16 mouse cellular contexts compared by ENCODE assay signal in genomic region chr10:122860076-122860475, GRCm38 (mm10).
DNase-seq lines count a peak whose midpoint lies in the region; ATAC-seq and TF ChIP-seq lines count a peak whose summit lies in the region.
"Had no signal": no experiment of that assay in that cellular context is flagged by ENCODE, and none has a peak within 500 bp of the region (broad histone marks: within the 10 kb centered on the region; RNA-seq: fewer than 3 reads in every experiment).

No protein-coding gene starts in this region.

- H3K4me3 ChIP-seq in forebrain, postnatal 0 days (ENCODE audit: low read depth, low read length): no peak overlapping the region
- no peak overlapping the region for H3K4me3 ChIP-seq in forebrain, embryonic 12.5 days (replicated peaks)
- H3K4me3 ChIP-seq in hindbrain, embryonic 10.5 days: no peak overlapping the region
- no peak overlapping the region for H3K4me3 ChIP-seq in hindbrain, embryonic 14.5 days (replicated peaks; ENCODE audit: low read length)
- no peak overlapping the region for H3K4me3 ChIP-seq in lung, embryonic 15.5 days
- H3K4me3 ChIP-seq in lung, adult 2 months (replicated peaks; ENCODE audit: extremely low read depth, low read depth, low read length): no peak overlapping the region
- no peak overlapping the region for H3K4me3 ChIP-seq in stomach, embryonic 14.5 days (ENCODE audit: low read depth, low read length)
- H3K4me3 ChIP-seq: forebrain, embryonic 15.5 days; liver, embryonic 13.5 days; neural tube, embryonic 15.5 days had no signal

- no peak overlapping the region for H3K9ac ChIP-seq in forebrain, postnatal 0 days
- no peak overlapping the region for H3K9ac ChIP-seq in forebrain, embryonic 12.5 days
- no peak overlapping the region for H3K9ac ChIP-seq in hindbrain, embryonic 14.5 days
- H3K9ac ChIP-seq in lung, embryonic 15.5 days: no peak overlapping the region
- no peak overlapping the region for H3K9ac ChIP-seq in stomach, embryonic 14.5 days (replicated peaks; ENCODE audit: low read depth, low read length)
- H3K9ac ChIP-seq: forebrain, embryonic 15.5 days; liver, embryonic 13.5 days; neural tube, embryonic 15.5 days had no signal

- no peak; the same call in 1 of the 2 replicates for ATAC-seq in forebrain, postnatal 0 days
- ATAC-seq in forebrain, embryonic 12.5 days (ENCODE audit: low FRiP score): no peak
- ATAC-seq in hindbrain, embryonic 14.5 days (ENCODE audit: low FRiP score): no peak
- peak; percentile 10; the same call in 1 of the 2 replicates for ATAC-seq in lung, embryonic 15.5 days (ENCODE audit: borderline replicate concordance, extremely low read depth, low FRiP score, low TSS enrichment)
- ATAC-seq in stomach, embryonic 14.5 days (ENCODE audit: insufficient number of reproducible peaks, insufficient read depth, low FRiP score, low read depth): no peak
- ATAC-seq: forebrain, embryonic 15.5 days had no signal

- H3K4me1 ChIP-seq in forebrain, postnatal 0 days (ENCODE audit: insufficient read depth): no peaks in the 10 kb centered on the region
- H3K4me1 ChIP-seq in forebrain, embryonic 12.5 days: peaks cover 17% of the 10 kb centered on the region
- peaks cover 37% of the 10 kb centered on the region for H3K4me1 ChIP-seq in hindbrain, embryonic 10.5 days (replicated peaks)
- H3K4me1 ChIP-seq in hindbrain, embryonic 14.5 days (replicated peaks; ENCODE audit: control insufficient read depth, insufficient read depth, low read length): 0 out of 2 replicates have a peak, but pooled peaks cover 8% of the 10 kb centered on the region
- peaks cover 27% of the 10 kb centered on the region for H3K4me1 ChIP-seq in lung, embryonic 15.5 days
- H3K4me1 ChIP-seq in lung, adult 2 months (ENCODE audit: control insufficient read depth, insufficient read depth, low read length): 0 out of 2 replicates have a peak, but pooled peaks cover 2% of the 10 kb centered on the region
- H3K4me1 ChIP-seq in stomach, embryonic 14.5 days (ENCODE audit: control insufficient read depth, insufficient read depth, low read length): peaks cover 19% of the 10 kb centered on the region; the same call in 1 of the 2 replicates
- H3K4me1 ChIP-seq: liver, embryonic 13.5 days had no signal

- TF ChIP-seq CTCF in forebrain, postnatal 0 days (IDR thresholded peaks at IDR 0.05; ENCODE audit: low read depth): no peak
- TF ChIP-seq CTCF in lung, adult 2 months (IDR thresholded peaks at IDR 0.05; ENCODE audit: insufficient read depth, low read length): no peak

- no peak for TF ChIP-seq POLR2A in lung, adult 2 months (IDR thresholded peaks at IDR 0.05; ENCODE audit: borderline replicate concordance, extremely low read depth, low read depth, low read length)

- WGBS in forebrain, postnatal 0 days: 48% methylated on average over 7 of the region's 7 CpGs
- 59% methylated on average over 7 of the region's 7 CpGs for WGBS in forebrain, embryonic 12.5 days
- 61% methylated on average over 7 of the region's 7 CpGs for WGBS in hindbrain, embryonic 10.5 days
- 42% methylated on average over 6 of the region's 7 CpGs for WGBS in hindbrain, embryonic 14.5 days
- WGBS in lung, embryonic 15.5 days: 33% methylated on average over 7 of the region's 7 CpGs
- 50% methylated on average over 7 of the region's 7 CpGs for WGBS in lung, adult 2 months
- 39% methylated on average over 7 of the region's 7 CpGs for WGBS in stomach, embryonic 14.5 days

- 0 out of 2 replicates have a peak, but pooled peaks cover 3% of the 10 kb centered on the region for H3K36me3 ChIP-seq in forebrain, postnatal 0 days (ENCODE audit: insufficient read depth)
- H3K36me3 ChIP-seq in forebrain, embryonic 12.5 days (replicated peaks): no peaks in the 10 kb centered on the region
- no peaks in the 10 kb centered on the region for H3K36me3 ChIP-seq in hindbrain, embryonic 10.5 days
- H3K36me3 ChIP-seq in hindbrain, embryonic 14.5 days (replicated peaks; ENCODE audit: control insufficient read depth, insufficient read depth): no peaks in the 10 kb centered on the region
- no peaks in the 10 kb centered on the region for H3K36me3 ChIP-seq in lung, embryonic 15.5 days
- no peaks in the 10 kb centered on the region for H3K36me3 ChIP-seq in stomach, embryonic 14.5 days (ENCODE audit: control insufficient read depth, insufficient read depth, low read length)
- H3K36me3 ChIP-seq: forebrain, embryonic 15.5 days; liver, embryonic 13.5 days; neural tube, embryonic 15.5 days had no signal

- peak overlapping the region; percentile 9; the same call in 1 of the 2 replicates for H3K27ac ChIP-seq in forebrain, postnatal 0 days (ENCODE audit: low read depth, low read length)
- H3K27ac ChIP-seq in forebrain, embryonic 12.5 days: no peak overlapping the region
- H3K27ac ChIP-seq in hindbrain, embryonic 10.5 days: peak overlapping the region; percentile 67
- H3K27ac ChIP-seq in hindbrain, embryonic 14.5 days: no peak overlapping the region
- peak overlapping the region; percentile 78 for H3K27ac ChIP-seq in lung, embryonic 15.5 days
- H3K27ac ChIP-seq in stomach, embryonic 14.5 days (ENCODE audit: low read length): peak overlapping the region; percentile 52; the same call in 1 of the 2 replicates
- H3K27ac ChIP-seq: forebrain, embryonic 15.5 days; liver, embryonic 13.5 days; neural tube, embryonic 15.5 days had no signal

- DNase-seq in forebrain, postnatal 0 days: no peak
- DNase-seq in hindbrain, embryonic 10.5 days (ENCODE audit: low spot score): no peak
- no peak for DNase-seq in hindbrain, embryonic 14.5 days (ENCODE audit: low spot score)
- no peak for DNase-seq in lung, adult 2 months
- DNase-seq in embryo, embryonic 9.5 days (ENCODE audit: extremely low spot score): no peak
- DNase-seq: adrenal gland, postnatal 14 days; cerebellum, adult 9-10 months; kidney, postnatal 36 days; left cerebral cortex, postnatal 4 days; liver, embryonic 13.5 days; thymus, postnatal 36 days had no signal

- no peaks in the 10 kb centered on the region for H3K27me3 ChIP-seq in forebrain, postnatal 0 days (ENCODE audit: insufficient read depth, low read length)
- no peaks in the 10 kb centered on the region for H3K27me3 ChIP-seq in forebrain, embryonic 12.5 days
- H3K27me3 ChIP-seq in hindbrain, embryonic 10.5 days (ENCODE audit: insufficient read depth, poor library complexity, severe bottlenecking): no peaks in the 10 kb centered on the region
- no peaks in the 10 kb centered on the region for H3K27me3 ChIP-seq in hindbrain, embryonic 14.5 days (ENCODE audit: control insufficient read depth, insufficient read depth, low read length)
- H3K27me3 ChIP-seq in lung, embryonic 15.5 days: no peaks in the 10 kb centered on the region
- no peaks in the 10 kb centered on the region for H3K27me3 ChIP-seq in stomach, embryonic 14.5 days (ENCODE audit: control insufficient read depth, insufficient read depth, low read length)
- H3K27me3 ChIP-seq: forebrain, embryonic 15.5 days; liver, embryonic 13.5 days; neural tube, embryonic 15.5 days had no signal

- no peaks in the 10 kb centered on the region for H3K9me3 ChIP-seq in forebrain, postnatal 0 days (ENCODE audit: low read length)
- H3K9me3 ChIP-seq in forebrain, embryonic 12.5 days: no peaks in the 10 kb centered on the region
- no peaks in the 10 kb centered on the region for H3K9me3 ChIP-seq in hindbrain, embryonic 10.5 days
- H3K9me3 ChIP-seq in hindbrain, embryonic 14.5 days (ENCODE audit: control insufficient read depth, low read length): no peaks in the 10 kb centered on the region
- no peaks in the 10 kb centered on the region for H3K9me3 ChIP-seq in lung, embryonic 15.5 days
- H3K9me3 ChIP-seq in stomach, embryonic 14.5 days (ENCODE audit: control insufficient read depth, low read depth, low read length): no peaks in the 10 kb centered on the region
- H3K9me3 ChIP-seq: forebrain, embryonic 15.5 days; liver, embryonic 13.5 days; neural tube, embryonic 15.5 days had no signal

- H3K4me2 ChIP-seq in forebrain, postnatal 0 days (ENCODE audit: low read depth): no peak overlapping the region
- no peak overlapping the region for H3K4me2 ChIP-seq in forebrain, embryonic 12.5 days
- no peak overlapping the region for H3K4me2 ChIP-seq in hindbrain, embryonic 14.5 days (replicated peaks)
- H3K4me2 ChIP-seq in lung, embryonic 15.5 days: no peak overlapping the region
- H3K4me2 ChIP-seq in stomach, embryonic 14.5 days (replicated peaks; ENCODE audit: low read depth, low read length): no peak overlapping the region
- H3K4me2 ChIP-seq: forebrain, embryonic 15.5 days; liver, embryonic 13.5 days; neural tube, embryonic 15.5 days had no signal

Comparison
In these comparisons a context has a peak if more than half of its experiments do, and no peak if none do; other contexts are left out.
1. H3K27ac ChIP-seq: peak in forebrain, postnatal 0 days (single experiment), hindbrain, embryonic 10.5 days (single experiment), lung, embryonic 15.5 days (single experiment) and stomach, embryonic 14.5 days (single experiment); none in forebrain, embryonic 12.5 days (single experiment) and hindbrain, embryonic 14.5 days (single experiment).